Mouse (Mus musculus) megakaryocyte, embryonic 14.5 days (primary cell): ENCODE results near the gene Stard9. TPM values are rescaled to one million over a fixed set of nuclear protein-coding genes. Genes with fewer than 3 reads are reported as not detected.

Experiments
- H3K27me3 ChIP-seq: replicated peaks from 2 replicates; pipeline ENCODE3; 2012; ENCODE audit warnings: inconsistent platforms
- H3K36me3 ChIP-seq: replicated peaks from 2 replicates; pipeline ENCODE3; 2012; ENCODE audit warnings: low read length, inconsistent platforms, mixed read lengths
- H3K4me1 ChIP-seq: 2 replicates; pipeline ENCODE4 v1.6.1; 2012; ENCODE audit warnings: inconsistent platforms
- H3K4me3 ChIP-seq: replicated peaks from 2 replicates; pipeline ENCODE3; 2012; ENCODE audit warnings: moderate library complexity, mild to moderate bottlenecking, inconsistent platforms
- H3K9me3 ChIP-seq: 2 replicates; pipeline ENCODE4 v1.6.1; 2012; ENCODE audit warnings: inconsistent platforms
- FLI1 ChIP-seq: IDR thresholded peaks from 2 replicates; pipeline ENCODE4 v1.6.1; 2012; ENCODE audit warnings: low read length, inconsistent platforms, mixed read lengths
- GATA1 ChIP-seq: IDR thresholded peaks from 3 replicates; pipeline ENCODE4 v1.6.1; 2012; ENCODE audit warnings: mixed read lengths, low read length, inconsistent platforms, borderline replicate concordance
- polyA plus RNA-seq: library from polyadenylated mRNA; stranded (reverse); fragments of >175 nt; gene quantifications from 2 replicates; pipeline ENCODE4 v1.2.3, GENCODE M21; 2012; ENCODE audit warnings: low replicate concordance; ENCODE audit not compliant: insufficient read depth

Gene Stard9
- polyA plus RNA-seq, 1 experiment = 0.30 TPM

- Histone ChIP-seq H3K27me3 (no peaks in the 10 kb centered on the region), H3K4me3 (no peak overlapping the region), H3K9me3 (no peaks in the 10 kb centered on the region), H3K4me1 (peaks cover 24% of the 10 kb centered on the region), H3K36me3 (peaks cover 28% of the 10 kb centered on the region)
- TF ChIP-seq GATA1 (no peak), FLI1 (no peak)
These were observed 6.0 kb upstream of the Stard9 start for GRCm38 (mm10) chr2:120622920-120623319.

- Histone ChIP-seq H3K27me3 (peaks cover 14% of the 10 kb centered on the region), H3K9me3 (no peaks in the 10 kb centered on the region), H3K4me1 (peaks cover 58% of the 10 kb centered on the region), H3K36me3 (no peaks in the 10 kb centered on the region), H3K4me3 (peak overlapping the region; percentile 92)
- TF ChIP-seq FLI1 = no peak
- no peak for TF ChIP-seq GATA1
These were observed 650 bp upstream of the Stard9 start for GRCm38 (mm10) chr2:120628076-120628865.

- Histone ChIP-seq H3K9me3 (no peaks in the 10 kb centered on the region), H3K4me3 (no peak overlapping the region), H3K36me3 (no peaks in the 10 kb centered on the region), H3K27me3 (peaks cover 18% of the 10 kb centered on the region), H3K4me1 (peaks cover 58% of the 10 kb centered on the region)
- TF ChIP-seq FLI1 (no peak), GATA1 (no peak)
These were observed 1.3 kb downstream of the Stard9 start for GRCm38 (mm10) chr2:120630246-120630645.

GRCm38 (mm10) chr2:120630655-120631054, 1.7 kb downstream of the Stard9 start:
- no peak for TF ChIP-seq GATA1
- no peak for TF ChIP-seq FLI1
- Histone ChIP-seq H3K9me3 (no peaks in the 10 kb centered on the region), H3K27me3 (peaks cover 18% of the 10 kb centered on the region), H3K4me1 (peaks cover 56% of the 10 kb centered on the region), H3K4me3 (no peak overlapping the region), H3K36me3 (no peaks in the 10 kb centered on the region)

GRCm38 (mm10) chr2:120631521-120631920, 2.6 kb downstream of the Stard9 start:
- no peak overlapping the region for H3K4me3 ChIP-seq
- TF ChIP-seq FLI1 (no peak), GATA1 (no peak; the same call in 2 of the 3 replicates)
- no peaks in the 10 kb centered on the region for H3K36me3 ChIP-seq
- H3K27me3 ChIP-seq = peaks cover 18% of the 10 kb centered on the region
- no peaks in the 10 kb centered on the region for H3K9me3 ChIP-seq
- H3K4me1 ChIP-seq = peaks cover 47% of the 10 kb centered on the region

DNA sequence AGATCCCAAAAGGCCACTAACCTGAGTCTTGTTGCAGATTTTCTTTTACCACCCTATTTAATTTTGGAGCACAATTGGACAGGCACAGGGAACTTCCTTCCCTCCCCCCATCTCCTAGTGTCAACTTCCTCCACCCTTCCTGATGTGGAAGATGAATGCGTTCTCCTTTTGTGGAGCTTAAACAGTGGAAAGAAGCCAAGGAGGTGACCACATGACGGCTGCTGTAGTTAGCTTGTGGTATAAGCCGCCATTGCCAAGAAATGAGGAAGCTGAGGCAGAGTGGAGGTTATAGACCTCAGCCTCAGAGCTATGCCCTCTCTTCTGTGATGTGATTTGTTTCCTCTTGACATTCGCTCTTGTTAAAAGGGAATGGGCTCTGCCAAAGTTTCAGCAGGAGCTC, 3.0 kb downstream of the Stard9 start:
- no peaks in the 10 kb centered on the region for H3K36me3 ChIP-seq
- no peaks in the 10 kb centered on the region for H3K9me3 ChIP-seq
- H3K27me3 ChIP-seq = peaks cover 18% of the 10 kb centered on the region
- peak overlapping the region; percentile 68 for H3K4me3 ChIP-seq
- H3K4me1 ChIP-seq = peaks cover 46% of the 10 kb centered on the region
- no peak for TF ChIP-seq GATA1
- no peak for TF ChIP-seq FLI1

DNA sequence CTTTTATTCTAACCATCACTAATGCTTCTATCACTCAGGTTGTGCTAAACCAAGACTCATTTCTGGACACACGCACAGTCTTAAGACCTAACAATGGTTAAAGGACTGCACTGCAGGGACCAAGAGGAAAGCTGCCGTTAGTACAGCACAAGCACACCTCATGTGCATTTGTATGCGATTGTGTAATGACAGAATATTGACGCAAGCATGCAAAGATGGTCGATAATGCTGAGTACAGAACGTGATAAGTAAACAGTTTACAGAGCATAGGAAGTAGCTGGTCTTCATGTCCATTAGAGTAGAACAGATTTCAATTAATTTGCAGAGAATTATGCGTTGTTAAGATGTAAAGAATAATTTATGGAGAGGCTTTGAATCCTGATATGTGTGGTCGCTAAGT, 11.9 kb downstream of the Stard9 start:
- H3K36me3 ChIP-seq = no peaks in the 10 kb centered on the region
- no peak for TF ChIP-seq GATA1
- no peak for TF ChIP-seq FLI1
- H3K4me3 ChIP-seq = no peak overlapping the region
- no peaks in the 10 kb centered on the region for H3K4me1 ChIP-seq
- H3K27me3 ChIP-seq = peaks cover 5% of the 10 kb centered on the region
- no peaks in the 10 kb centered on the region for H3K9me3 ChIP-seq

DNA sequence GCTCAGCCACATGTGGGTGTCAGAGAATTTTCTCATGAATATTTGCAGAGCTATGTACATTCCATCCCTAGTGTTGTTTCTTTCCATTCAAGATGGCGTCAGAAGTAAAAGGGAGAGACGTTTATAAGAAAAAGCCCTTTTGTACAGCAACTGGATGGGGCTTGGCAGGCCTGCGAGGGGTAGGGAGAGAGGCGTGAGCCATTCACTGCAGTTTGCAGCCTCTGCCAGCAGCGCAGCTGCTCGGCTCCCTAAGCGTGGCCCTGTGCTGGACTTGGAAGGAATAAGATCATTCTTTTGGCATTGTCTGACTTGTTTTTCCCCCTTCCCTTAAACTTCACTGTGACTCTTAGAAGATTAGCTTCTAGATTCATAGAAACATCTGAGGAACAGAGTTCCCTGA, 14.9 kb downstream of the Stard9 start:
- Histone ChIP-seq H3K9me3 (no peaks in the 10 kb centered on the region), H3K4me1 (peaks cover 6% of the 10 kb centered on the region; the same call in 1 of the 2 replicates), H3K36me3 (no peaks in the 10 kb centered on the region), H3K27me3 (peaks cover 5% of the 10 kb centered on the region), H3K4me3 (no peak overlapping the region)
- TF ChIP-seq FLI1 = no peak
- TF ChIP-seq GATA1 = no peak

GRCm38 (mm10) chr2:120646777-120647176, 17.9 kb downstream of the Stard9 start:
- peaks cover 4% of the 10 kb centered on the region for H3K27me3 ChIP-seq
- peaks cover 2% of the 10 kb centered on the region; the same call in 1 of the 2 replicates for H3K9me3 ChIP-seq

GRCm38 (mm10) chr2:120652256-120652924, 23.5 kb downstream of the Stard9 start:
- peaks cover 2% of the 10 kb centered on the region; the same call in 1 of the 2 replicates for H3K9me3 ChIP-seq
- peaks cover 37% of the 10 kb centered on the region for H3K4me1 ChIP-seq
- TF ChIP-seq FLI1 (no peak), GATA1 (no peak)
- H3K36me3 ChIP-seq = no peaks in the 10 kb centered on the region
- no peak overlapping the region for H3K4me3 ChIP-seq
- no peaks in the 10 kb centered on the region for H3K27me3 ChIP-seq

More at GRCm38 (mm10) chr2:120646777-120647176, 17.9 kb downstream of the Stard9 start:
- TF ChIP-seq FLI1 (no peak), GATA1 (no peak)
- H3K36me3 ChIP-seq = no peaks in the 10 kb centered on the region
- H3K4me1 ChIP-seq = peaks cover 6% of the 10 kb centered on the region
- H3K4me3 ChIP-seq = no peak overlapping the region
